Mouse (Mus musculus): ENCODE results near the gene Manf.

DNA sequence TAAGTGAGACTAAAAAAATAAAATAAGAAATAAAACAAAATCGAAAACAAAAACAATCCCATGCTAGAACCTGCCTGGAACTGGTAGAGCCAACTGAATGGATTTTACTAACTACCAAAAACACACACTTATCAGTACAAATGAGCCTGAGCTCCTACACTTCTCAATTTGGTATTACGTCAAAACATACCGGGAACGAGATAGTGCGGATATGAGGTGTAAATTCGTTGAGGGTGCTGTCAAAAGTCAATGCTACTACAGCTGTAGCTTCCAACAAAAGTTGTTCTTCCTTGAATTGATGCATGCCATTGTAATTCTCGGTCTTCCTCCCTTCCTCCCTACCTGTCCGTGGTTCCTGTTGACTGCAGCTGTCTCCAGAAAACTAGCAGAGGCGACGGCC lies 102.4 kb downstream of the Manf start:
- TF ChIP-seq CTCF (conservative IDR thresholded peaks at IDR 0.05; ENCODE audit: low read length) = no peak
- TF ChIP-seq POU5F1 (IDR thresholded peaks at IDR 0.05; ENCODE audit: borderline replicate concordance, low read length) = no peak

Measured in E14TG2a.4 (cell line).